ENCODE assay signal across 8 mouse cellular contexts in genomic region chr8:128362940-128363595, GRCm38 (mm10). TPM values are rescaled to one million over a fixed set of nuclear protein-coding genes. Genes with fewer than 3 reads are reported as not detected.
A peak's percentile ranks its signal among the peaks of the same experiment; 100 is the strongest.
DNase-seq lines count a peak whose midpoint lies in the region; ATAC-seq lines count a peak whose summit lies in the region.

No protein-coding gene starts in this region.

- DNase-seq in CD4-positive helper T cell, adult 2 months (ENCODE audit: low read depth, low spot score) = peak; percentile 80
- DNase-seq in brain, embryonic 18.5 days (ENCODE audit: low read depth, low spot score) = peak; percentile 72
- DNase-seq in fibroblast of lung, adult 2 months (ENCODE audit: low read depth) = peak; percentile 51
- peak; percentile 90 for DNase-seq in kidney, postnatal 10 days
- peak; percentile 83 for DNase-seq in neural tube, embryonic 10.5 days (ENCODE audit: extremely low spot score, low spot score)

- peak overlapping the region; percentile 96 for H3K4me2 ChIP-seq in heart, embryonic 14.5 days (ENCODE audit: low read length)
- peak overlapping the region; percentile 33 for H3K4me2 ChIP-seq in liver, embryonic 12.5 days
- peak overlapping the region; percentile 30 for H3K4me2 ChIP-seq in stomach, embryonic 16.5 days (ENCODE audit: low read depth, low read length)

- H3K9ac ChIP-seq in heart, embryonic 14.5 days (ENCODE audit: low read length) = peak overlapping the region; percentile 100
- no peak overlapping the region for H3K9ac ChIP-seq in liver, embryonic 12.5 days
- H3K9ac ChIP-seq in stomach, embryonic 16.5 days (ENCODE audit: low read length) = no peak overlapping the region

- WGBS in heart, embryonic 14.5 days = 4% methylated on average over 11 of the region's 11 CpGs
- 9% methylated on average over 11 of the region's 11 CpGs for WGBS in liver, embryonic 12.5 days (ENCODE audit: insufficient replicate concordance)
- 7% methylated on average over 11 of the region's 11 CpGs for WGBS in stomach, embryonic 16.5 days

- H3K4me3 ChIP-seq in heart, embryonic 14.5 days (ENCODE audit: control insufficient read depth in 1 of 2, insufficient read depth in 1 of 2, low read depth in 1 of 2, low read length in 2 of 2) = peak overlapping the region; percentile 29 to 91; a peak in 3 of 4 replicates
- no peak overlapping the region; the same call in 1 of the 2 replicates for H3K4me3 ChIP-seq in liver, embryonic 12.5 days
- peak overlapping the region; percentile 18 for H3K4me3 ChIP-seq in stomach, embryonic 16.5 days (replicated peaks; ENCODE audit: low read length)

- ATAC-seq in heart, embryonic 14.5 days (ENCODE audit: insufficient number of reproducible peaks, insufficient read depth, low FRiP score, low read depth) = no peak
- ATAC-seq in liver, embryonic 12.5 days = no peak
- ATAC-seq in stomach, embryonic 16.5 days (ENCODE audit: insufficient read depth, low FRiP score) = 0 out of 2 replicates have a peak, but pooled peaks have one; percentile 34

- no peaks in the 10 kb centered on the region for H3K9me3 ChIP-seq in heart, embryonic 14.5 days (ENCODE audit: control insufficient read depth, low read length)
- no peaks in the 10 kb centered on the region for H3K9me3 ChIP-seq in liver, embryonic 12.5 days (replicated peaks)
- no peaks in the 10 kb centered on the region for H3K9me3 ChIP-seq in stomach, embryonic 16.5 days (replicated peaks; ENCODE audit: control insufficient read depth, low read length)

- peak overlapping the region in 1 of 2 experiments; percentile 48; a peak in 2 of 4 replicates for H3K27ac ChIP-seq in heart, embryonic 14.5 days (replicated peaks in 1 of 2; ENCODE audit: control insufficient read depth in 1 of 2, insufficient read depth in 1 of 2, low read depth in 2 of 2, low read length in 2 of 2)
- H3K27ac ChIP-seq in liver, embryonic 12.5 days = no peak overlapping the region
- no peak overlapping the region for H3K27ac ChIP-seq in stomach, embryonic 16.5 days (ENCODE audit: low read length)

- H3K4me1 ChIP-seq in heart, embryonic 14.5 days (ENCODE audit: control insufficient read depth in 2 of 2, insufficient read depth in 2 of 2, low read length in 2 of 2) = peaks cover 0 to 41% of the 10 kb centered on the region in 2 experiments; a peak in 2 of 4 replicates
- no peaks in the 10 kb centered on the region for H3K4me1 ChIP-seq in liver, embryonic 12.5 days
- peaks cover 6% of the 10 kb centered on the region; the same call in 1 of the 2 replicates for H3K4me1 ChIP-seq in stomach, embryonic 16.5 days (ENCODE audit: control insufficient read depth, insufficient read depth, low read length)

- H3K27me3 ChIP-seq in heart, embryonic 14.5 days (ENCODE audit: control insufficient read depth, insufficient read depth, low read length) = no peaks in the 10 kb centered on the region
- H3K27me3 ChIP-seq in liver, embryonic 12.5 days (replicated peaks) = peaks cover 48% of the 10 kb centered on the region
- no peaks in the 10 kb centered on the region for H3K27me3 ChIP-seq in stomach, embryonic 16.5 days (ENCODE audit: control insufficient read depth, insufficient read depth, low read length)

- peaks cover 48% of the 10 kb centered on the region for H3K36me3 ChIP-seq in heart, embryonic 14.5 days (ENCODE audit: control insufficient read depth, insufficient read depth, low read length)
- no peaks in the 10 kb centered on the region for H3K36me3 ChIP-seq in liver, embryonic 12.5 days
- H3K36me3 ChIP-seq in stomach, embryonic 16.5 days (ENCODE audit: control insufficient read depth, insufficient read depth, low read length) = no peaks in the 10 kb centered on the region

RNA-seq across cellular contexts. Expression of gene Nrp1, which starts 4.7 kb away (rescaled TPM):
- 126 and 127 TPM in 2 replicates for polyA plus RNA-seq in heart, embryonic 14.5 days (2014; fragmentation: Nextera tagmentation; extraction: Ambion mirVana)
- 32.0 and 32.8 TPM in 2 replicates for polyA plus RNA-seq in liver, embryonic 12.5 days (2016; fragmentation: Nextera tagmentation; extraction: Ambion mirVana)
- polyA plus RNA-seq in stomach, embryonic 16.5 days (2015; fragmentation: Nextera tagmentation; extraction: Ambion mirVana) = 68.5 and 71.3 TPM in 2 replicates

Comparison
In these comparisons a context has a peak if more than half of its experiments do, and no peak if none do; other contexts are left out.
1. H3K4me2 ChIP-seq: peak in every context shown above with its lines; median percentile 96 in heart, embryonic 14.5 days; 33 in liver, embryonic 12.5 days; 30 in stomach, embryonic 16.5 days.